Mouse (Mus musculus) kidney, embryonic 14.5 days (tissue): ENCODE data around the gene Frem3. TPM values are rescaled to one million over a fixed set of nuclear protein-coding genes. Genes with fewer than 3 reads are reported as not detected.

Source experiments
- ATAC-seq: fragments of 200-750 bp; cut with Nextera tagmentation; 2 replicates; pipeline ENCODE4 v1.8.0; 2017; ENCODE audit warnings: moderate number of reproducible peaks, mild to moderate bottlenecking, moderate TSS enrichment, moderate library complexity; ENCODE audit not compliant: low FRiP score, low TSS enrichment
- H3K27ac ChIP-seq: fragments of 300-500 bp; sonication (generic); 2 replicates; pipeline ENCODE4 v1.5.1; 2014; ENCODE audit warnings: low read depth, mild to moderate bottlenecking, low read length, moderate library complexity, mixed read lengths
- H3K27me3 ChIP-seq: fragments of 300-500 bp; sonication (generic); 2 replicates; pipeline ENCODE4 v1.6.1; 2014; ENCODE audit warnings: mild to moderate bottlenecking, low read length; ENCODE audit not compliant: control insufficient read depth, insufficient read depth
- H3K36me3 ChIP-seq: fragments of 300-500 bp; sonication (generic); 2 replicates; pipeline ENCODE4 v1.6.1; 2014; ENCODE audit warnings: low read length, mixed read lengths; ENCODE audit not compliant: control insufficient read depth, insufficient read depth
- H3K4me1 ChIP-seq: fragments of 300-500 bp; sonication (generic); 2 replicates; pipeline ENCODE4 v1.6.1; 2014; ENCODE audit warnings: low read length, mixed read lengths; ENCODE audit not compliant: control insufficient read depth, insufficient read depth
- H3K4me2 ChIP-seq: fragments of 300-500 bp; sonication (generic); replicated peaks from 2 replicates; pipeline ENCODE4 v1.6.1; 2014; ENCODE audit warnings: low read depth, mild to moderate bottlenecking, low read length
- H3K4me3 ChIP-seq: fragments of 300-500 bp; sonication (generic); 2 replicates; pipeline ENCODE4 v1.5.1; 2014; ENCODE audit warnings: mild to moderate bottlenecking, low read length
- H3K9ac ChIP-seq: fragments of 300-500 bp; sonication (generic); 2 replicates; pipeline ENCODE4 v1.6.1; 2014; ENCODE audit warnings: low read depth, mild to moderate bottlenecking, low read length, moderate library complexity
- H3K9me3 ChIP-seq: fragments of 300-500 bp; sonication (generic); 2 replicates; pipeline ENCODE4 v1.6.1; 2016; ENCODE audit warnings: low read length; ENCODE audit not compliant: control insufficient read depth
- WGBS: fragments of 180-500 bp; shearing (Covaris S2); extraction: QIAGEN DNeasy Blood & Tissue Kit; methylation state at CpG from one replicate; pipeline ENCODE4 v1.1.7; 2014; 5-methylcytosine and 5-hydroxymethylcytosine counted together
- polyA plus RNA-seq: library from polyadenylated mRNA; unstranded; fragments of >200 nt; fragmentation: Nextera tagmentation; extraction: Ambion mirVana; gene quantifications from 2 replicates; pipeline ENCODE4 v1.2.1, GENCODE M21; 2014

The Frem3 gene
- polyA plus RNA-seq, 1 experiment from 2014 or later: 0.38 TPM

GRCm38 (mm10) chr8:80669277-80669901, 58.5 kb downstream of the Frem3 start:
- H3K27ac ChIP-seq: no peak overlapping the region
- H3K9me3 ChIP-seq: no peaks in the 10 kb centered on the region
- WGBS: 77% methylated on average over 17 of the region's 17 CpGs
- no peaks in the 10 kb centered on the region for H3K36me3 ChIP-seq
- no peak overlapping the region for H3K9ac ChIP-seq
- H3K4me3 ChIP-seq: no peak overlapping the region
- no peaks in the 10 kb centered on the region for H3K27me3 ChIP-seq
- H3K4me1 ChIP-seq: no peaks in the 10 kb centered on the region
- no peak for ATAC-seq
- no peak overlapping the region for H3K4me2 ChIP-seq

- H3K36me3 ChIP-seq: no peaks in the 10 kb centered on the region
- no peaks in the 10 kb centered on the region for H3K9me3 ChIP-seq
- H3K4me3 ChIP-seq: no peak overlapping the region
- no peak for ATAC-seq
- no peaks in the 10 kb centered on the region for H3K4me1 ChIP-seq
- WGBS: 80% methylated on average over 5 of the region's 5 CpGs
- H3K4me2 ChIP-seq: no peak overlapping the region
- H3K9ac ChIP-seq: no peak overlapping the region
- no peaks in the 10 kb centered on the region for H3K27me3 ChIP-seq
- no peak overlapping the region for H3K27ac ChIP-seq
Observed at GRCm38 (mm10) chr8:80682594-80682993, 71.7 kb downstream of the Frem3 start.

- Histone ChIP-seq H3K4me2 (no peak overlapping the region), H3K27me3 (no peaks in the 10 kb centered on the region), H3K27ac (no peak overlapping the region), H3K4me3 (no peak overlapping the region), H3K36me3 (no peaks in the 10 kb centered on the region), H3K4me1 (no peaks in the 10 kb centered on the region), H3K9ac (no peak overlapping the region), H3K9me3 (no peaks in the 10 kb centered on the region)
- 74% methylated on average over 5 of the region's 5 CpGs for WGBS
- no peak for ATAC-seq
Observed at GRCm38 (mm10) chr8:80683756-80684335, 73.0 kb downstream of the Frem3 start.

- no peak overlapping the region for H3K9ac ChIP-seq
- H3K4me1 ChIP-seq: no peaks in the 10 kb centered on the region
- H3K27me3 ChIP-seq: no peaks in the 10 kb centered on the region
- 53% methylated on average over 4 of the region's 4 CpGs for WGBS
- no peak overlapping the region for H3K27ac ChIP-seq
- no peaks in the 10 kb centered on the region for H3K9me3 ChIP-seq
- no peaks in the 10 kb centered on the region for H3K36me3 ChIP-seq
- no peak overlapping the region for H3K4me3 ChIP-seq
- ATAC-seq: peak; percentile 83; the same call in 1 of the 2 replicates
- H3K4me2 ChIP-seq: no peak overlapping the region
Observed at GRCm38 (mm10) chr8:80688141-80688540, 77.3 kb downstream of the Frem3 start.

GRCm38 (mm10) chr8:80710670-80711400, 100.0 kb downstream of the Frem3 start:
- Histone ChIP-seq H3K4me2 (no peak overlapping the region), H3K9me3 (no peaks in the 10 kb centered on the region; the same call in 1 of the 2 replicates), H3K4me1 (no peaks in the 10 kb centered on the region), H3K36me3 (peaks cover 69% of the 10 kb centered on the region), H3K27me3 (no peaks in the 10 kb centered on the region), H3K27ac (no peak overlapping the region), H3K9ac (no peak overlapping the region), H3K4me3 (no peak overlapping the region)
- WGBS: 89% methylated on average over 4 of the region's 4 CpGs
- no peak for ATAC-seq

- ATAC-seq: no peak
- Histone ChIP-seq H3K4me2 (no peak overlapping the region), H3K9me3 (no peaks in the 10 kb centered on the region; the same call in 1 of the 2 replicates), H3K36me3 (peaks cover 61% of the 10 kb centered on the region), H3K9ac (no peak overlapping the region), H3K27me3 (no peaks in the 10 kb centered on the region), H3K4me3 (no peak overlapping the region), H3K27ac (no peak overlapping the region), H3K4me1 (no peaks in the 10 kb centered on the region)
- 93% methylated on average over 1 of the region's 1 CpGs for WGBS
Observed at GRCm38 (mm10) chr8:80714461-80714860, 103.6 kb downstream of the Frem3 start.

GRCm38 (mm10) chr8:80732326-80732725, 121.4 kb downstream of the Frem3 start:
- ATAC-seq: no peak
- no peak overlapping the region for H3K4me3 ChIP-seq
- H3K36me3 ChIP-seq: peaks cover 70% of the 10 kb centered on the region
- no peaks in the 10 kb centered on the region for H3K27me3 ChIP-seq
- H3K4me2 ChIP-seq: no peak overlapping the region
- no peak overlapping the region for H3K27ac ChIP-seq
- H3K4me1 ChIP-seq: no peaks in the 10 kb centered on the region
- no peaks in the 10 kb centered on the region for H3K9me3 ChIP-seq
- no peak overlapping the region for H3K9ac ChIP-seq

GRCm38 (mm10) chr8:80738046-80738387, 127.1 kb downstream of the Frem3 start:
- WGBS: under 1% methylated on average over 5 of the region's 5 CpGs
- H3K9ac ChIP-seq: peak overlapping the region; percentile 95

More at GRCm38 (mm10) chr8:80738046-80738387, 127.1 kb downstream of the Frem3 start:
- H3K9me3 ChIP-seq: no peaks in the 10 kb centered on the region
- H3K4me1 ChIP-seq: no peaks in the 10 kb centered on the region
- H3K27ac ChIP-seq: peak overlapping the region; percentile 98
- H3K36me3 ChIP-seq: peaks cover 27% of the 10 kb centered on the region
- peak overlapping the region; percentile 83 for H3K4me2 ChIP-seq
- H3K4me3 ChIP-seq: peak overlapping the region; percentile 96
- no peak for ATAC-seq
- no peaks in the 10 kb centered on the region for H3K27me3 ChIP-seq
